Mouse (Mus musculus) cerebellum, adult 11-12 months (tissue): Measurements from ENCODE around the gene Gpr50.

Experiments
- DNase-seq: peaks from one replicate; pipeline ENCODE4 v3.0.0; 2022

The Gpr50 gene

GRCm38 (mm10) chrX:71663374-71663773 lies at the start of gene Gpr50:
TSS of gene Gpr50 (plus strand) at chrX:71663667.
- DNase-seq = no peak

DNA sequence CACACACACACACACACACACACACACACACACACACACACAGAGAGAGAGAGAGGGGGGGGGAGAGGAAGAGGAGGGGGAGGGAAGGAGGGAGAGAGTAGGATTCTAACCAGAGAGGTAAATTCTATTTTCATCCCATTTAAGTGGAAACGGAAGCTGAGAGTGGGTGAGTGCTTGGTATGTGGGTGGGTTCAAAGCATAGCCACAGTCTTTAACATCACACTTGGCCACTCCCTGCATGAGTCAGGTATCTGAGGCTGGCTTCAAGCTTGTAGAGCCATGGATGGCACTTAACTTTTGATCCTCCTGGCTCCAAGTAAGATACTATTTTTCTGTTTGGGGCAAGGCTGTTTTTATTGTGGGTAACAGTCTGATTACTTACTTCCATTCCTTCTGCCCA lies 41.2 kb upstream of the Gpr50 start:
- DNase-seq = no peak

- DNase-seq = no peak
These were observed 39.6 kb upstream of the Gpr50 start for GRCm38 (mm10) chrX:71623843-71624242.

DNA sequence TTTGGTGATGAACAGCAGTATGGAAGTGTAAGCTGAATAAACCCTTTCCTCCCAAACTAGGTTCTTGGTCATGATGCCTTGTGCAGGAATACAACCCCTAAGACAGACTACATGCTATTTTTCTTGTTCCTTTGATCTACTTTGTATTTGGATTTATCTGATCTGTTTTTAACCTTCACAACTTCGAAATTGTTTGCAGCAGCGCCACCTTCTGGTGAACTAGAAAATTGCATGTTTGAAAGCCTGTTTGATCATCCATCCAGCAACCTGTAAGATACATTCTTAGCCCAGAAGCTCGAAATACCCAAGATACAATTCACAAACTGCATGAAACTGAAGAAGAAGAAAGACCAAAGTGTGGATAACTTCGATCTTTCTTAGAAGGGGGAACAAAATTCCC lies 35.2 kb upstream of the Gpr50 start:
- no peak for DNase-seq

DNA sequence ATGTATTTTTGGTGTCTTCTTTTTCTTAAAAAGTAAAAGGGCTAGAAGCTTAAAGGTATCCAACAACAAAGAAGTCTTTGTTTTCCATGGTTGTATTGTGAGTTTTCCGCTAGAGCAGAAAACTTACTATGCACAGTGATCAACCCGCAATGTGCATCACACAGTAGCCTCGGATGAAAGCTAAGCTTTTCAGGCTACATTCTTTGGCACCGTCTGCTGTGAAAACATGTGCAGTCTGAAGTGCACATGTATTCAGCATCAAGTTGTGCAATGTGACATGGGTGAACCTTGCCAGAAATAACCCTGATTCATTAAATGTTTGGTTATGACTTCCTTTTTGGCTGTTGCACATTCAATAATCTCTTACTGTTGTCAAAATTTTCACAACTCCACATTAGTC lies 32.8 kb upstream of the Gpr50 start:
- no peak for DNase-seq

GRCm38 (mm10) chrX:71631130-71631529 lies 32.3 kb upstream of the Gpr50 start:
- no peak for DNase-seq

GRCm38 (mm10) chrX:71647958-71648357 lies 15.5 kb upstream of the Gpr50 start:
- peak; percentile 15 for DNase-seq

GRCm38 (mm10) chrX:71648434-71648833 lies 15.0 kb upstream of the Gpr50 start:
- no peak for DNase-seq

- peak; percentile 26 for DNase-seq
These were observed 14.5 kb upstream of the Gpr50 start for GRCm38 (mm10) chrX:71648848-71649454.

- DNase-seq = no peak
These were observed 13.5 kb upstream of the Gpr50 start for GRCm38 (mm10) chrX:71649993-71650392.

- no peak for DNase-seq
These were observed 1.7 kb upstream of the Gpr50 start for GRCm38 (mm10) chrX:71661794-71662193.

GRCm38 (mm10) chrX:71663871-71664687 lies 612 bp downstream of the Gpr50 start:
- no peak for DNase-seq

GRCm38 (mm10) chrX:71664688-71665026 lies 1.2 kb downstream of the Gpr50 start:
- no peak for DNase-seq

DNA sequence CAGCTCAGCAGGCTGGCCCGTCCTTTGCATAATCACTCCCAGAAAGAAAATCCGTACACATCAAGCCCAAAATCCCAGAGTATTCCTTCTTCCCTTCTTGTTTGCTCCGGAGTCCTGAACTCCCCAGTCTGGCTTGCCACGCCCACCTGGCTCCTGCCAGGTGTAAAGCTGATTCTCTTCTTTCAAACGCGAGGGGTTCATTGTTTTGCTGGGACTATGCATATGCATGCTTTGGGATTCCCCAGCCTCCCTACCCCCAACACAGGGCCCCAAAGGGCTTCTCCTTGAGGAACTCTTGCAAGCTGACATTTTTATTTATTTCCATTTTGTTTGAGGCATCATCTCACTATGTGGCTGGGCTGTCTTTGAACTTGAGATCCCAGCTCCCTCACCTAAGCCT lies 6.8 kb downstream of the Gpr50 start:
- no peak for DNase-seq

GRCm38 (mm10) chrX:71700817-71701469 lies 37.5 kb downstream of the Gpr50 start:
- DNase-seq = no peak
